Mouse (Mus musculus): ENCODE results near the gene Arl6ip1. TPM values are rescaled to one million over a fixed set of nuclear protein-coding genes. Genes with fewer than 3 reads are reported as not detected.

Gene Arl6ip1
- polyA plus RNA-seq, 1 experiment from 2014 or later, result 478 TPM

Other genes with a start within 250 kb of the Arl6ip1 start
- gene Rps15a, start 13.5 kb downstream of the Arl6ip1 start, polyA plus RNA-seq (2016; fragmentation: Nextera tagmentation; extraction: Ambion mirVana), result 399 and 511 TPM in 2 replicates
- gene Smg1, start 114.0 kb upstream of the Arl6ip1 start, polyA plus RNA-seq (2016; fragmentation: Nextera tagmentation; extraction: Ambion mirVana), result 26.8 and 27.6 TPM in 2 replicates